Mouse (Mus musculus) right cerebral cortex, postnatal 25 days (tissue): Measurements from ENCODE around the gene Olfr788.

ENCODE experiments used
- DNase-seq: peaks from one replicate; pipeline ENCODE4 v3.0.0; 2022

Olfr788 gene

GRCm38 (mm10) chr10:129470698-129471097 is at the start of gene Olfr788:
Olfr788 (plus strand) TSS chr10:129470998.
- DNase-seq, result no peak

GRCm38 (mm10) chr10:129427006-129427405 is 43.8 kb upstream of the Olfr788 start, which contains the start of gene Olfr786:
Olfr786 (plus strand) TSS chr10:129427306.
- no peak for DNase-seq

- DNase-seq, result no peak
These were observed 9.2 kb upstream of the Olfr788 start, which contains the start of gene Olfr787 for GRCm38 (mm10) chr10:129461562-129461961. Olfr787 (plus strand) TSS chr10:129461862.

- DNase-seq, result no peak
These were observed 2.5 kb downstream of the Olfr788 start for GRCm38 (mm10) chr10:129473256-129473655.

- DNase-seq, result no peak
These were observed 2.9 kb downstream of the Olfr788 start for GRCm38 (mm10) chr10:129473723-129474122.

GRCm38 (mm10) chr10:129484452-129484851 is 13.7 kb downstream of the Olfr788 start, which contains the start of gene Olfr789:
Olfr789 (plus strand) TSS chr10:129484752.
- DNase-seq, result no peak

GRCm38 (mm10) chr10:129490101-129490500 is 19.3 kb downstream of the Olfr788 start:
- DNase-seq, result peak; percentile 7

- DNase-seq, result no peak
These were observed 27.4 kb downstream of the Olfr788 start, which contains the start of gene Olfr790 for GRCm38 (mm10) chr10:129498192-129498591. Olfr790 (plus strand) TSS chr10:129498492.

GRCm38 (mm10) chr10:129521492-129521891 is 50.7 kb downstream of the Olfr788 start, which contains the start of gene Olfr791:
Olfr791 (plus strand) TSS chr10:129521792.
- no peak for DNase-seq
